Mouse (Mus musculus): ENCODE measurements at regions not wholly inside any gene's neighbourhood (a gene's known extent, or its start where the extent isn't known, plus 50 kb on each side); places are given as distances from the start of the nearest gene placed in this dataset.
A peak's percentile ranks its signal among the peaks of the same experiment; 100 is the strongest.

DNA sequence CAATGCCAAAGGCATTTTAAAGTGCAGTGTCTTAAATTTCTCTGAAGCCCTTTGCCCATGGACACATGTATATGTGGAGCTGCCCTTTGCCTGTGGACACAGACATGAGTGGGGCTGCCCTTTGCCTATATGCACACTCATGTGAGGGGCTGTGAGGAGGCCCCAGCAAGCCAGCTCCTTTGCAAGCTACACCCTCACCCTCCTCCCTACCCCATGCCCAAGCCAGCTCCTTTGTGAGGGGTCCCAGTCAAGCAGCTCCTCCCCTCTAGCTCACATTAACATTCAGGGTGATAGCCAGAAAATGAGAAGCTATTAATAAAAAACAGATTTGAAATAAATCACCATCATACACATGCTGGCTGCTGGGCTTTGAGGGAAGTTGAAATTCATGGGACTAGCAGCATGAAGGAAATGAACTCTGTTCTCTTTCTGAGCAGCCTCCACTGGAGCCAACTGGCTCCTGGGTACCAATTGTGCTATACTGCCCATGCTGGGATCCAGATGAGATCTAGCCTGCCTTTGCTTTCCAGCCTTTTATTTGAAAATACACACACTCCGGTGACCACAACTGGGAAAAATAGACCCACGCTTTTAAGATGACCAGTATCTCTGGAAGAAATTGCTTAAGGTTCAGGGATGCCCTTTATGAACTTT is 151.4 kb downstream of the Abcc12 start:
- DNase-seq = no peak

DNA sequence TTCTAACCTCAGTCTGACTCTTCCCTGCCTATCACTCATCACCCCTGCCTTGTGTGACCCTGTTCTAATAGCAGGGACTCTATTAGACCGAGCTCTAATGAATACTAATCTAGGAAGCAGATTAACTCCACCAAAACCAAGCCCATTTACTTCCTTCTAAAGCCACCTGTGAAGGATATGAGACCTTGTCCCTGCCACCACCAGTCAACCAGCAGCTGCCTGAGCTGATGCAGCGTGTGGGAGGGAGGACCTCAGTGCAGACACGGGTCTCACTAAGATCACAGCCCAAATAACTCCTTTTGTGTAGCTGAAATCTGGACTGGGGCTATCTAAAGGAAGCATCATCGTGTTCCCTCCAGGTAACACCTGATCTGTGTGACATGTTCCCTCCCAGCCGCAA is 152.4 kb downstream of the Abcc12 start:
- DNase-seq = no peak

DNA sequence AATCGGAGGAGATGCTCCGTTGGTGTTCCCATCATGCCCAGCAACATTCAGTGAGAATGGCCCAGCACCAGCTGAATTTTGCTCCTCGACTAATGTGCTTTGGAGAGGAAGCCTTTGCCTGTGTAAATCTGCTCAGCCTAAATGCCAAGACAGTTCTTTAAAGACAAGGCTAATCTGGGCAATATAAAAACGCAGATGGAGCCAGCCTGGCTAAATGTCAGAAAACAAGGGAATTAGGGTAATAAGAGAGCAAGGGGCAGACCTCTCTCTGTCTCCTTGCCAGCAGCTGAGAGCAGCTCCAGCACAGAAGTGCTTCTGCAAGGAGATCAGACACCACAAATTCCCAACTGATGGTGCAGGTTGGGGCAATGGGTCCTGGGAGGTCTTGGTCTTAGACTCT is 154.4 kb downstream of the Abcc12 start:
- DNase-seq = no peak

DNA sequence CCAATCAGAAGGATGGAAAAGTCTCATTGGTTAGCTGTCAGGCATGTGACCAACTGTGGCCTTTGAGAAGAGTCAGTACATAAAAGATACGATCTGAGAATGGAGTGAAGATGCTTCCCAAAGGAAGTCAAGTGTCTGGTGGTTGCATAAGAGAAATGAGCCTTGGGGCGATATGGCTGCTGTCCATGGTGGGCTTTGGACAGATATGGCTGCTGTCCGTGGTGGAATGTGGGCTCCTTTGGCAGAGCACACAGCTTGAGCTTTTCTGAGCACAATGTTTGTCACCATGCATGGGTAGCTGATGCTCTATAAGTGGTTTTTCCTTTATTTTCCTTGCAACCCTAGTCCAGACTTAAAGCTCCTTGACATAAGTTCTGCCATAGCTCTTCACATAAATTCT is 155.1 kb downstream of the Abcc12 start:
- no peak for DNase-seq

DNA sequence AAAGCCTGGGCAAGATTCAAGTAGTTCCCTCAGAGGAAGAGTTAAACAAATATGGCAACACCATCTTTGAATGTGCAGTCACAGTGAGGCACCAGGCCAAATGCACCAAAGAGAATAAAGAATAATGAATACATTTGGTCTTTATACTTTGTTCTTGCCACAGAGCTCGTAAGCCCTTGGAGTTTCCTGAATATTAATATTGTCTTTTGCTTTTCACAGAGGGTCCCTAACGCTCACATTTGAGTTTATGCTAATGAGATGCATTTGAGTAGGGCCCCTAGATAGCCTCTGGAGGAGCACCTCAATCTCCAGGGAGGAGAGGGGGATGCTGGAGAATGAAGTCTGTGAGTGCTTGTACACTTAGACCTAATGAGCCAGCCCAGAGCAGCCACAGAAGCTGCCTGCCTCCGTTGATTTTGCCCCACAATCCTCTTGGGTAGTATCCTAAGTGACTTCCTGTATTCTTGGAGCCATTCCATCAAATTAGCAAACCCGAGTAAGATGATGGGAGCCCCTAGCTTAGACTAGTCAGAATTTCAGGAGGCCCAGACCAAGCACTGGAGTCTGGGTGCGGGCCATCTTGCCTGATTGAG is 161.3 kb downstream of the Abcc12 start:
- DNase-seq = no peak

DNA sequence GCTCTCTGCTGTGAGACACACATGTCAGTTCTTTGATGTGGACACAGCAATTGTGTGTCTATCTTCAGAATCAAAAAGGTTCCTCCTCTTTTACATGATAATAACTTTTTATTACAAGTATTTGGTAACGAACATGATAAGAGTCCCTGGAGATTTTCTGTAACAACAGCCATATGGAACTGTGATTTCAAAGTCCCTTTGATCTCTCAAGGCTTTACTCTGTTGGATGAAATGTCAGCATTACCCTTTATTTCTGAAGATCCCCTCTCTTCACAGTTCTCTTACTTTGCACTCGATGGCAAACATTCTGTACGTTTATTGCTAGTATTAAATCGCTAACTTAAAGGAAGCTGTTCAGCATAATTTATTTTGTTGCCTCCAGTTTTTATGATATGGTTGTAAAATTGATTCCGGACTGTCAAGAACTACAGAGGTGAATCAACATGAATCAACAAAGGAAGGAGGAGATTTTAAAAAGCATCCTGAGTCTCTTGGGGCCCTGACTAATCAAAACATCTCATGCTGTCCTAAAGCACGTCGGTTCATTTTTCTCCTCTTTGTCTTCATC is 162.0 kb downstream of the Abcc12 start:
- DNase-seq = no peak

DNA sequence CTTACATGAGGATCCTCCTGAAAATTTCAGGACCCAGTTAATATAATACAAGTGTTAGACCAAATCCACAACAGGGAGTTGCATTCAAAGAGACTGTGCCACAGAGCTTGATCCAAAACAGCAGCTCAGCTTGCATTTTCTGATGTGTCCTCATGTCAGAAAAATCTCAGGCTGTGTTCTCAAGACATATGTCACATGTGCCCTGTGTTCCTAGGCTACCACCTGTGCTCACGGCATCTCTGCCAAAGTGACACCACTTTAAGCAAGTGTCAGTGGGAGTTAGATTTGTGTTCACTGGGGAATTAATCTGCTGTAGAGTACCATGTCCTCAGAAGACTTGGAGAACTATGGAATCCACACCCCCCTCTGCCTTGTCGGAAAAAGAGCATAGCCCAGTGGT is 165.3 kb downstream of the Abcc12 start:
- DNase-seq = no peak

DNA sequence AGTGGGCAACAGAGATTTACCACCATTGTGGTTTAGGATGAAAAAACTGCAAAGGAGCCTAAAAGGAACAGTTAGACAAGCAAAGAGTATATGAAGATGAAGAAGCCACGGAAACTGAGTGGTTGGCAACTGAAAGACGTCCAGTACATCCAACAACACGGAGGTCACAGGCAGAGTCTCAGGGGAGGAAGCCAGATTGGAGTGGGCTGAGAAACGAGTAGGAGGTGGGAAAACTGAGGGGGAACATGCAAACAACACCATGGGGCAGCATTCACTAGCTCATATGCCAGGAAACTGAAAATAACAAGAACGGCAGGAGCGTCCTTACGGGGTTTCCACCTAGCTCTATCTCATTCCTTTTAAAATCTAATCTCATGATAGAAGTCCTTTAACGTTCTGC is 169.3 kb downstream of the Abcc12 start:
- no peak for DNase-seq

DNA sequence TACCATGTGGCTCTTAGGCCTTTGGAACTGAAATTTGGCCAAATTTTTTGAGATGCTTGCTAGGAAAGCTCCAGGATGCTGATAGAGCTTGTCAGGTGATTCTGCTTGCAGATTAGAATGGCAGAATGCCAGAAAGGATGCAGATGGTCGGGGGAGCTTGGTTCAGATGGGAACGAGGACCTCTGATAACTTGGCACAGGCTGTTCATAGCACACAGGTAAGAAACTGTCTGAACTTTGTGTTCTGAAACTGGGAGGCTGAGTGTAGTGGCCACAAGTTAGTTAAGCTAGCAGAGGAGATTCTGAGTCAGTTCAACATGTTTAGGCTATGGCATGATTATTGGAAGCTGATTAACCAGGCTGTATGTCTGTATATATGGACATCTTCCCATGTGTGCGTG is 174.3 kb downstream of the Abcc12 start:
- no peak for DNase-seq

DNA sequence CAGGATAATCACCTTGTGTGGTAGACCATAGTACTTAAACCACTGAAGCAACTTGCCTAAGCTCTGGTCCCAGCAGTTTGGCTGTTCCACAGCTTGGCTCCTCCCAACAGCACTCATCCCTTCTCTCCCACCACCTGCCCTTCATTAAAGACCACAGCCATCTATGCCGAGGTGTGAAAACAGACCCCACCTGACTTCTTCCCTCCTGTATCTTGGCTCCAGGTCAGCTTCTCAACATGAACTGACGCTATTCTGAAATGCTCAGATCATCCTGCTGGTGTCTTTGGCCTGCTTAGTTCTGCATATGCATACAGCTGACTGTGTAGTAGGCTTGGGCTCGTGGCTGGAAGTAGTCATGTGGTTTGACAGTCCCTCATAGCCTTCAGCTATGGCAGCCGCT is 177.1 kb downstream of the Abcc12 start:
- no peak for DNase-seq

DNA sequence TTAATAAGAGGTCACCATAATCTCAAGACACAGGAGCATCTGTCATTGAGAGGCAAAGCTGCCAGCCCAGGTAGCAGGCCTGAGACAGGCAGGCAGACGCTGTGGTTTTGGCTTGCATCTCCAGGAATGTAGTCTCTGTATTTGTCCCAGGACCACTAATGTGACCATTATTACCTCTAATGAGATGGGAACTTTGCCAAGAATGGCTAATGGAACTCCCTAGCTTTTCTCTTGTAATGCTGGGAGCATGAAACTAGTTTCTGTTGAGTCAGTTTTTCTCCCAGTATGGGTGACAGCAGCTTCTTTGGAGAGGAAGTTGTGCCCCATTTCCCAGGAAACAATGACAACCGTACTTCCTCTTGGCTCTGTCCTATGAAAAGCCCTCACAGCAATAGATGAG is 178.5 kb downstream of the Abcc12 start:
- no peak for DNase-seq

DNA sequence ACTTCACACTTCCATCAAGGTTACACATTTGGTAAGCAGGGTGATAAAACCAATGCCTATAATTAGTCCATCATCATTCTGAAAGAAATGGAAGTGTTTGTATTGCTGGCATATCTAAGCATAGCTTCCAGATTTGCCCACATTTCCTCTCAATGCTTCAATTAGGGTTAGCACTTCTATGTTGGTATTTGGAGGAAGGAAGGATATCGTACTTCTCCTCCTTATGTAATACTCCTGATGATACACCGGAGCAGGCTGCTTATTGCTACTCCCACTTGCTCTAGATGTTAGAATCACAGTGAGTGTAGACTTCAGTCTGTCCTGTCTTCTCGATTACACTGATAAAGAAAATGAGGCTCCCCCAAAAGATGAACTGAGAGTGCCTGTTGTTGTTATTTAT is 185.4 kb downstream of the Abcc12 start:
- DNase-seq = no peak

DNA sequence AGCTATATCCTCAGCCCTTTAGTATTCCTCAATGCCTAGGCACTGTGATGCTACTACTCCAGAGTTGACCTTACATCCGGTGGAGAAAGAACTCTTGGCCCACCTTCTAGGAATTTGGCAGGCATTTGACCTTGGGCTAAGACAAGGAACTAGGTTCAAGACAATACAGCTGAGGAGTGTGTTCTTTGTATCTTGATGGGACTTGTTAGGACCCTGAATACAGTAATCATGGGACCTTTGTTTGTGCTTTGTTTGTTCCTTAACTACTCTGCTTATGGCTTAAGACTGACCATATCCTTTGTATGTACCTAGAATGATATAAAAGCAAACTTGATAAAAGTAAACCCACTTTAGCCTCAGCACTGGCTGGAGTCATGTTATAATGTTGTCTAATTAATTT is 186.7 kb downstream of the Abcc12 start:
- no peak for DNase-seq

DNA sequence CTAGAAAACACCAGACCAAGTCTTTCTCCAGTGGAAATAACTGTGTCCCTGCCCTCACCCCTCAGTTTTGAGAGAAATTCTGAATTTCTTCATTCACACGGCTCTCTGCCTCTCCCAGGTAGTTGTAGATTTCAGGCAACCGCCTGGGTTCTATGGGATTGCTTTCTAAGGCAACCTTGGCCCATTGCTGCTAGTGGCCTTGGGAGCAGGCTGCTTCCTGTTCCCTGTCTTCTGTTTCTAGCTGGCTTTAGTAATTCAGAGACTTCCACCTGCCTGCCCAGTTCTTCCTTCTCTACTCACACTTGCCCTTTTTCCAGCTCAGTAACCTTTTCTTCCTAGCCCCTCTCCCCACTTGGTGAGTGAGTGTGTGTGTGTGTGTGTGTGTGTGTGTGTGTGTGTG is 187.1 kb downstream of the Abcc12 start:
- no peak for DNase-seq

DNA sequence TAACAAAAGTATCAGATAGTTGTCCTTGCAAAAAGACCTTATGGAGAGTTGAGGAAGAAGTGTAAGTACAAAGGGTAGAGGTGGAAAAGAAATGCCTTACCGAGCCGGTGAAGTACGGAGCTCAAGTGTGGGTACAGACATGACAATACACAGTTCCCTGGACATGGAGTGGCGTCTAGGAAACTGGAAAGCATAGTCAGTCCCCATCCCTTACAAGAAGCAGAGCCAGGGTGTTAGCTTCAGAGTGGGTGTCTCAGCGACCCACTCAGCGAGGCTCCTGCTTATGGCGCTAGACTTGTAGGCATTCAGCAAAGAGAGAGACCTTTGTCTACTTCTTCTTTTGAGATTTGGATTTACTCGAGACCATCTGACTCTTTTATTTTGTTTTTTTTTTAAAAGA is 189.8 kb downstream of the Abcc12 start:
- DNase-seq = no peak

DNA sequence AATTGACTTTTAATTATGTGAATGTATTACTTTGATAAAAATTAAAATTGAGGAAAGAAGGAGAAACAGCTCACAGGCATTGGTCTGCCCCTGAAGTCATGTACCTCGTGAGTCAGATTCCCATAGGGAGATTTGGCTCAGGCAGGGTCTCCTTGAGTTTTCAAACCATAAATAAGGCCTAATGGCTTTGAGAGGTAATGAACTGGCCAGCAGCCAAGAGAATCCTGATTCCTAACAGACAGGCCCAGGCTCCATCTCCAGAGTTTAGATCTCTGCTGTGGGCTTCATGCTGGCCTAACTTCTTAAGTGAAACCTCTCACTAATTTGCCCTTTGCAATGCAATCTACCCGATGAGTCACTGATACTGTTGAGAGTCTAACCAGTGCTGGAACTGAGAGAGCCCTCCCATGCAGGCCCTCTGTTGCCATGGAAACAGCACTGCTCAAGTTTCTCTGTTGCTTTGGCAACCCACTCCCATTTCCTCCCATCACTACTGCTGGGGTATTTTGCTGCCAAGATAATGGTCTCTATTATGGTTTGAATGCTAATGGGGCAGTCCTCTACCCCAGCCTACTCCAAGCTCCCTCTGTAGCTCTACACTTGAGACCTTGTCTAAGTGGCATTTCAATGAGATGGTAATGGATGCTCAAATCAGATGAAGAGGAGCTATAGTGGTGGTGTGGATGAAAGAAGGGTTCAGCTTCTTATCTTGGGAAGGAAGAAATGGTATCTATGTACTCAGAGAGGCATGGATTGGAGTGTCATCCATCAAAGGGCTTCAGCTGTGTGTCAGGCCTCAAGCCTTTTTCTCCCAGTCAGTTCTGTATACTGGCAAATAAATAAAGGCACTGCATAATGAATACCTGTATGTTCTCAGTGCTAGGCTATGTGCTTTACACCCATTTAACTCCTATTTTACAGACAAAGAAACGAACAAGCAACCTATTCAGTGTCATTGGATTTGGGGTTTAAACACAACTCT is 190.5 kb downstream of the Abcc12 start:
- DNase-seq = no peak

DNA sequence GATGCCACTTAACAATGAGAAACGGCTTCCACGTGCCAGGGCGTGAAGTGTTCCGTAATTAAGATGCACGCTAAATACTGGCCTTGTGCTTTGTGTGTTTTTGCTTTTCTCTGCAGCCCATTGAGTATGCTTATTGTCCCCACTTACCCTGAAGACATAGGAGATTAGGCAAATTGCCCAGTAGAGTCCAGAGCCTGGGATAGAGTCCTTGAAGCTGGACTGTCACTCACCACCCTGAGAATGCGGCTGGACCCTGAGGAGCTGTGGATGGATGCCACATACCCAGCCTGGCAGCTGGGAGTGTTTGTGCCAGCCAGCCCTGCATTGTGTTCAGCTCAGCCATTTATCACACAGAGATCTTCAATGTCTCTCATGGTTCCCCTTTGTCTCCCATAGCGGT is 195.2 kb downstream of the Abcc12 start:
- DNase-seq = no peak

DNA sequence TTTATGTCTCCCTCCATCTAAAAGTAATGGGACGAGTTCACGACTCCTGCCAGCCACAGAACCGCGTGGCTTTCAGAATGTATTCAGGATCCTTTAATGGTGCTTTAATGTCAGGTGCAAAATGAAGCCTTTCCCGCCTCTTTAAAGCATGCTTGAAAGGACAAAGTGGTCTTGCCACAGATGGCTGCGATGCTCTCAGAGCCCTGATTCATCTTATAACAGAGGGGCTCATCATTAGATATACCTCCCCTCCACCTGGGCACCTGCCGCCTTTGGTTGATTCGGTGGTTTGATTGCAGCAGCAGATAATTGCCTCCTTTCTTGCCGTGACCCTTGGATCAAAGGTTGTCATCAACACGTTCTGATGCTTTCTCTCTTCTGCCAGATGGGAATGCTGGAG is 198.5 kb downstream of the Abcc12 start:
- no peak for DNase-seq

DNA sequence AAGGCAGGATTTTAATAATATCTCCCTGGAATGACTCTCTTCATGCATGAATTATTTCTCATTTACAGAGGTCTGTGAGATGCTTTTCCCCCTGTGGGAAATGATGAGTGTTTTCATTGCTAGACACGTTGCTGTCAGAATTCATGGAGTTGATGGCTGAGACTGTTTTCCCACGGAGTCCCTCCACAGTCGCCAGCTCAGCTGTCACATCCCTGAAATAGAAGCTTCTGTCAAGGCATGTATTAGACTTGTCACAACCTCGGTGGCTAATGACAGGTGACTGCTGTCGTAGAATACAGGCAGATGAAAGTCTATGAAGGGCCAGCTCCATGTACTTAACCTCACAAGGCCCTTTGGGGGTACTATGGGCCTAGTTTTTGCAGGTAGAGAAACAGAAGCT is 212.4 kb downstream of the Abcc12 start:
- DNase-seq = no peak

DNA sequence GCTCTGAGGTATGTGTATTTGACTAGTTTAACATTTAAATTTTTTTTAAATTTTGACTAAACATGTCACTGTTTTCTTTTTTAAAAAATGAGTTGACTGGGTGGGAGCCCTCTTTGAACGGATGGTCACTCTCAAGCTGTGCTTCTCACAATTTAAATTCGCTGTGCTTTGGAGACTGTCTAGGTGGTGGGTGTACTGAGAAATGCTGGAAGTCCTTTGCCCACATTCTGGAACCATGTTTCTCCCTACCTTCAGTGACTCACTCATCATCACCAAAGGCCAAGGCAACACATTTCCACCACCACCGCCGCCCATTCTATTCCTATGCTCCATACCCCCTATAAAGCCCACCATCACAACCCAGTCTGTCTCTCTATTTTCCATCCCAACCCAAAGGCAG is 213.8 kb downstream of the Abcc12 start:
- no peak for DNase-seq

DNA sequence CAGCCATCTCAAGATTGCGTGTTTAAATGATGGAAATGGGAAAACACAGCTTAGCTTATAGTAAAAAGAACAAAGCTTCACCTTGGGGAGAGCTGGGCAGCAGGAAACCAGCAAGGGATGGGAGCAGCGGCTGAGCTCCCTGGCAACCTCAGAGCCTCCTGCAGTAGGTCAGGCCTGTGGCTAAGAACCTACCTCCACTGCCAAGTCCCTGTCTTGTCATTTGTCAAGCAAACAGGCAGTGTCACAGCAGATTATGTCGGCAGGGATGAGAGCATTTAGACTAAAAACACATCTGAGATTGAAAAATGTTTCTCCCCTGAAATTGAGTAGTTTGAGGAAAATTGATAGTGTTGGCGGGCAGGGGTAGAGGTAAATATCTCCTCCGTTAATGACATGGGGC is 214.8 kb downstream of the Abcc12 start:
- DNase-seq = no peak

DNA sequence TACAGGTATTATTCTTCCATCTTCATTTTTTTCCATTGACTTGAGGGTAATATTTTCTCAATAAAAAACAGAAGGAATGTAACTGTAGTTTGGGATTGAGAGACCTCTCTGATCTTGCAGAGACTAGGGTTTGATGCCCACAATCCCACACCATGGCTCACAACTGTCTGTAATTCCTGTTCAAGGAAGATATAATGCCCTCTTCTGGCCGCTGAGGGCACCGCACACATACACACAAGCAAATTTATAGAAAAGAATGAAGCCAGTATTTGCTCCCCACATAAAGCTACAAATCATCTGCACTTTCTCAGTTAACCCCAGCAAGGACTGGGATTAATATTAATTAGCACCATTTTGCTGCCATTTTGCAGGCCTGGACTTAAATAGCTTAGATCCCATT is 215.6 kb downstream of the Abcc12 start:
- DNase-seq = peak; percentile 12

DNA sequence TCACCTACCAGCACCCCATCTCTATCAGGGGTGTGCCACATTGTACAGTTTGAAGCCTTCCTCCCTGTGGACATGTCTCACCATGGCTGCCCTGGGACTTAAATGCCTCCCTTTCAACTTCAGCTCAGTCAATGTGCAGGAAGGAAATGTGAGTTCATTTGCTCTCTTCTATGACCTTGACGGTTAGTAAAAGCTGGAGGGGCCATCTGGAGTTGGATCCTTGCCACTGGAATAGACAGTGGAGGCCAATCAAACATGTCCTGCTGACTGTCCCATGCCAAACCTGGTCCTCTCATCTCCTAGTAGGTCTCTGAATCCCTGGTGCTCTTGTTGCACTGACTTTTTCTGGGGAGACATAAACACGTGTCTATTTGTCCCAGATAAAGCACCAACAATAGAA is 220.2 kb downstream of the Abcc12 start:
- DNase-seq = no peak

DNA sequence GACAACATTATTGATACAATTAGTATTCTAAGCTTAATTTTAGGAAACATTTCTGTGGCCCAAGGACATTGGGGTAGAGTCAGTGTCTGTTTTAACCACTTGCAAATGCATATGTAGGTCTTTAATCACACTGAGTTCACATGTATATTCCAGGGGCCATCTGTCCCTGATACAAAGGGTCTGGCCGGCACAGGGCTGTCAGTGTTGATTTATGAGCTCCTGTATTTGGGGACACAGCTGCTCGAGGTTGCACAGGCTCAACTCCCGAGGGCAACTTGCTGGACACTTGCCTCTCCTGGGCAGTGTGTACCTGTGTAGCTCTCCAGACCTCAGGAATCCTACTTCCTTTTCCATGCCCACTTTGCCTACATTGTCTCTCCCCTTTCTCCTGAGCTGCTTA is 221.0 kb downstream of the Abcc12 start:
- DNase-seq = no peak
